Mouse (Mus musculus) liver, embryonic 11.5 days (tissue): ENCODE results near the gene P2rx5. TPM values are rescaled to one million over a fixed set of nuclear protein-coding genes. Genes with fewer than 3 reads are reported as not detected.
A peak's percentile ranks its signal among the peaks of the same experiment; 100 is the strongest.

ENCODE experiments used
- ATAC-seq: fragments of 200-750 bp; cut with Nextera tagmentation; replicated peaks from 2 replicates; pipeline ENCODE4 v1.8.0; 2017; ENCODE audit warnings: moderate number of reproducible peaks, mild to moderate bottlenecking, moderate TSS enrichment, moderate library complexity; ENCODE audit not compliant: low FRiP score
- DNase-seq: peaks from one replicate; pipeline ENCODE4 v3.0.0-alpha.2; 2017; ENCODE audit warnings: low spot score
- H3K27ac ChIP-seq: fragments of 300-500 bp; sonication (generic); 2 replicates; pipeline ENCODE4 v1.5.1; 2014; ENCODE audit warnings: mild to moderate bottlenecking, low read depth, low read length, control low read depth
- H3K27me3 ChIP-seq: fragments of 300-500 bp; sonication (generic); replicated peaks from 2 replicates; pipeline ENCODE4 v1.6.1; 2014; ENCODE audit warnings: low read length, mixed read lengths; ENCODE audit not compliant: control insufficient read depth, insufficient read depth
- H3K36me3 ChIP-seq: fragments of 300-500 bp; sonication (generic); 2 replicates; pipeline ENCODE4 v1.6.1; 2014; ENCODE audit warnings: mild to moderate bottlenecking, low read length, moderate library complexity, mixed read lengths; ENCODE audit not compliant: control insufficient read depth, insufficient read depth
- H3K4me1 ChIP-seq: fragments of 300-500 bp; sonication (generic); replicated peaks from 2 replicates; pipeline ENCODE4 v1.6.1; 2014; ENCODE audit warnings: low read length, mixed read lengths; ENCODE audit not compliant: control insufficient read depth, insufficient read depth
- H3K4me2 ChIP-seq: fragments of 300-500 bp; sonication (generic); 2 replicates; pipeline ENCODE4 v1.6.1; 2014; ENCODE audit warnings: mild to moderate bottlenecking, control low read depth, moderate library complexity
- H3K4me3 ChIP-seq: fragments of 300-500 bp; sonication (generic); 2 replicates; pipeline ENCODE4 v1.5.1; 2014; ENCODE audit warnings: low read depth, low read length, control low read depth
- H3K9ac ChIP-seq: fragments of 300-500 bp; sonication (generic); 2 replicates; pipeline ENCODE4 v1.6.1; 2014; ENCODE audit warnings: low read depth, low read length, control low read depth
- H3K9me3 ChIP-seq: fragments of 300-500 bp; sonication (generic); 2 replicates; pipeline ENCODE4 v1.6.1; 2016; ENCODE audit warnings: low read length, inconsistent platforms, mixed read lengths; ENCODE audit not compliant: control insufficient read depth
- WGBS: fragments of 180-500 bp; shearing (Covaris S2); extraction: QIAGEN DNeasy Blood & Tissue Kit; methylation state at CpG from one replicate; pipeline ENCODE4 v1.1.7; 2014; 5-methylcytosine and 5-hydroxymethylcytosine counted together
- polyA plus RNA-seq: library from polyadenylated mRNA; unstranded; fragments of >200 nt; fragmentation: Nextera tagmentation; extraction: Ambion mirVana; gene quantifications from 2 replicates; pipeline ENCODE4 v1.2.1, GENCODE M21; 2014

P2rx5 gene
- polyA plus RNA-seq, result 0.62 and 0.68 TPM in 2 replicates

- Histone ChIP-seq H3K27me3 (peaks cover 28% of the 10 kb centered on the region), H3K4me1 (no peaks in the 10 kb centered on the region), H3K9ac (no peak within 1 kb of the TSS), H3K9me3 (no peaks in the 10 kb centered on the region), H3K27ac (no peak within 1 kb of the TSS), H3K4me3 (peak within 1 kb of the TSS; percentile 48), H3K4me2 (peak within 1 kb of the TSS; percentile 73), H3K36me3 (no peaks in the 10 kb centered on the region)
- 4% methylated on average over 49 of the region's 49 CpGs for WGBS
- ATAC-seq, result peak; percentile 64
- DNase-seq, result peak; percentile 57
These were observed at the start of gene P2rx5 for GRCm38 (mm10) chr11:73159957-73160810. Gene P2rx5 (plus strand): TSS chr11:73160421.

- Histone ChIP-seq H3K27me3 (no peaks in the 10 kb centered on the region), H3K36me3 (no peaks in the 10 kb centered on the region), H3K27ac (no peak overlapping the region), H3K9me3 (no peaks in the 10 kb centered on the region), H3K4me3 (no peak overlapping the region), H3K9ac (no peak overlapping the region), H3K4me2 (no peak overlapping the region), H3K4me1 (0 out of 2 replicates have a peak, but pooled peaks cover 8% of the 10 kb centered on the region)
- 75% methylated on average over 6 of the region's 6 CpGs for WGBS
- ATAC-seq (no peak), DNase-seq (no peak)
These were observed 48.8 kb upstream of the P2rx5 start for GRCm38 (mm10) chr11:73111414-73111813.

GRCm38 (mm10) chr11:73126495-73126894 is 33.7 kb upstream of the P2rx5 start:
- H3K9me3 ChIP-seq, result no peaks in the 10 kb centered on the region
- no peak overlapping the region for H3K4me3 ChIP-seq
- no peaks in the 10 kb centered on the region for H3K4me1 ChIP-seq
- no peak overlapping the region for H3K4me2 ChIP-seq
- H3K27ac ChIP-seq, result no peak overlapping the region
- H3K9ac ChIP-seq, result no peak overlapping the region
- no peaks in the 10 kb centered on the region for H3K27me3 ChIP-seq
- H3K36me3 ChIP-seq, result peaks cover 3% of the 10 kb centered on the region; the same call in 1 of the 2 replicates
- DNase-seq (no peak), ATAC-seq (no peak)
- WGBS, result 84% methylated on average over 6 of the region's 6 CpGs

- Histone ChIP-seq H3K9ac (no peak overlapping the region), H3K4me1 (peaks cover 19% of the 10 kb centered on the region), H3K27me3 (no peaks in the 10 kb centered on the region), H3K4me3 (no peak overlapping the region), H3K27ac (no peak overlapping the region), H3K9me3 (no peaks in the 10 kb centered on the region), H3K36me3 (peaks cover 14% of the 10 kb centered on the region), H3K4me2 (no peak overlapping the region)
- 67% methylated on average over 7 of the region's 7 CpGs for WGBS
- DNase-seq, result no peak
- ATAC-seq, result 0 out of 2 replicates have a peak, but pooled peaks have one; percentile 39
These were observed 29.2 kb upstream of the P2rx5 start for GRCm38 (mm10) chr11:73131020-73131419.

- ATAC-seq, result no peak
- Histone ChIP-seq H3K27me3 (no peaks in the 10 kb centered on the region), H3K36me3 (peaks cover 14% of the 10 kb centered on the region), H3K27ac (no peak overlapping the region), H3K4me3 (no peak overlapping the region), H3K4me2 (no peak overlapping the region), H3K4me1 (peaks cover 31% of the 10 kb centered on the region), H3K9ac (no peak overlapping the region; the same call in 1 of the 2 replicates), H3K9me3 (no peaks in the 10 kb centered on the region)
- WGBS, result 69% methylated on average over 6 of the region's 6 CpGs
- DNase-seq, result no peak
These were observed 27.2 kb upstream of the P2rx5 start for GRCm38 (mm10) chr11:73132999-73133398.

GRCm38 (mm10) chr11:73134222-73134621 is 26.0 kb upstream of the P2rx5 start:
- DNase-seq, result no peak

GRCm38 (mm10) chr11:73136587-73136986 is 23.6 kb upstream of the P2rx5 start:
- DNase-seq (no peak), ATAC-seq (no peak)
- Histone ChIP-seq H3K36me3 (peaks cover 11% of the 10 kb centered on the region), H3K27me3 (no peaks in the 10 kb centered on the region), H3K4me1 (peaks cover 31% of the 10 kb centered on the region), H3K27ac (no peak overlapping the region), H3K4me3 (peak overlapping the region; percentile 99), H3K4me2 (peak overlapping the region; percentile 80), H3K9ac (peak overlapping the region; percentile 95), H3K9me3 (no peaks in the 10 kb centered on the region)
- WGBS, result 59% methylated on average over 6 of the region's 6 CpGs

More at GRCm38 (mm10) chr11:73134222-73134621, 26.0 kb upstream of the P2rx5 start:
- H3K4me2 ChIP-seq, result peak overlapping the region; percentile 80
- WGBS, result 89% methylated on average over 5 of the region's 5 CpGs
- H3K27me3 ChIP-seq, result no peaks in the 10 kb centered on the region
- ATAC-seq, result no peak
- H3K4me1 ChIP-seq, result peaks cover 31% of the 10 kb centered on the region
- H3K4me3 ChIP-seq, result peak overlapping the region; percentile 20; the same call in 1 of the 2 replicates
- no peak overlapping the region for H3K27ac ChIP-seq
- H3K36me3 ChIP-seq, result peaks cover 14% of the 10 kb centered on the region
- H3K9ac ChIP-seq, result no peak overlapping the region
- no peaks in the 10 kb centered on the region for H3K9me3 ChIP-seq

- H3K27ac ChIP-seq, result peak overlapping the region; percentile 70
- no peak for DNase-seq
- WGBS, result 27% methylated on average over 11 of the region's 11 CpGs
These were observed 23.1 kb upstream of the P2rx5 start for GRCm38 (mm10) chr11:73137116-73137515.

More at GRCm38 (mm10) chr11:73137116-73137515, 23.1 kb upstream of the P2rx5 start:
- Histone ChIP-seq H3K27me3 (no peaks in the 10 kb centered on the region), H3K4me3 (peak overlapping the region; percentile 99), H3K9me3 (no peaks in the 10 kb centered on the region), H3K9ac (peak overlapping the region; percentile 95), H3K36me3 (peaks cover 11% of the 10 kb centered on the region), H3K4me2 (peak overlapping the region; percentile 80), H3K4me1 (peaks cover 31% of the 10 kb centered on the region)
- no peak for ATAC-seq
